Mouse (Mus musculus): Measurements from ENCODE around the gene Themis3. TPM values are rescaled to one million over a fixed set of nuclear protein-coding genes. Genes with fewer than 3 reads are reported as not detected.

Gene Themis3
- polyA plus RNA-seq, 1 experiment from 2014 or later: not detected

DNA sequence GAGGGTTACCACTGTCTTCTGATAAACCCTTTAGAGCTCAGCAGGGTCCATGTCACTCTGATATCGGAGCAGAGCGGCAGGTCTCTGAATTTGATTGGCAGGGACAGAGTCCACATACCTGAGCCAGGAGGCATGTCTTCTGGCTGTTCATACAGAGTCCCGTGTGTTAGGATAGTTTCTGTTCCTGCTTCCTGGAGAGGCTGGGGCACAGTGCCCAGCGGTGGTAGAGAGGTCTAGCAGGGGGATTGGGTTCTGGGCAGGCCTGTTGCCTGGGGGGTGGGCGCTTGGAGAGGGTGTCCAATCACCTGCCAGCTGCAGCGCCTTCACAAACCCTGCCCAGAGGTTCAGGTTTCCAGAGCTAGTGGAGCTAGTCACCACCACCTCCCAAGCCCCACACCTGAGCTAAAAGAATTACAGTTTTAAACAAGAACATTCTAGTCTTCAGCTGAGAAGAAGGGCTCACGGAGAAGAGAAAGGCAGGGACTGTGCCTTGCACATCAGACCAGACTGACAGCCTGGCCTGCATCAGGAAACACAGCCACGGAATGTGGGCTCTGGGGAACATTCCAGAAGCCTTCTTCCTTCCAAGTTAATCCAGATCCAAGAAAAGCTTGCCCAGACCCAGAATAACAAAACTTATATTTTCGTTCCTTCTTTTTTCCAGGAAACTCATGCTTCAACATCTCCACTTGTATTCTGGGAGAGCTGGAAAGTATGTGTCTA, 3.9 kb downstream of the Themis3 start:
- no peak for ATAC-seq (ENCODE audit: low FRiP score)
- DNase-seq (ENCODE audit: low spot score): no peak
- Histone ChIP-seq H3K4me3 (replicated peaks; ENCODE audit: low read length) (no peak overlapping the region), H3K36me3 (replicated peaks; ENCODE audit: control insufficient read depth, insufficient read depth) (no peaks in the 10 kb centered on the region), H3K4me1 (replicated peaks; ENCODE audit: control insufficient read depth, insufficient read depth, low read length) (no peaks in the 10 kb centered on the region), H3K27ac (no peak overlapping the region), H3K9me3 (ENCODE audit: control insufficient read depth, low read length) (no peaks in the 10 kb centered on the region), H3K4me2 (replicated peaks) (no peak overlapping the region), H3K9ac (no peak overlapping the region), H3K27me3 (ENCODE audit: control insufficient read depth, insufficient read depth, low read length) (no peaks in the 10 kb centered on the region)
- WGBS: 76% methylated on average over 9 of the region's 9 CpGs

DNA sequence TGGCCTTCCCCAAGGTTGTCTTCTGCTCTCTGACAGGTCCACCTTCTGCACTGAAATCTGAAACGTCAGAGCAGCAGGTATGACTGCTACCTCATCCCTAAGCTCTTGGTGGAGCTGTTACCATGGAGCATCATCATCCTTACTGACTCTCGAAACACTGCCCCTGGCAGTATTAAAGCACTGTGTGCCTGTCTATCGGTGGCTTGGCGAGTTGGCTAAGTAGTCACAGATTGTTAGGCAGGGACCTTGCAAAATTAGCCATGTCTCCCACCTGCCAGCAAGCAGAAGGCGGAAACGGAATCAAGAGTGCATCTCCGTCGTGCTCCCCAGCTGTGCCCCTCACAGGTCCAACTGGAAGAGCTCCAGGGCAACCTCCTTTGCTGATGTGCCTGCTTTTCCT, 4.6 kb downstream of the Themis3 start:
- Histone ChIP-seq H3K4me3 (replicated peaks; ENCODE audit: low read length) (no peak overlapping the region), H3K4me1 (replicated peaks; ENCODE audit: control insufficient read depth, insufficient read depth, low read length) (no peaks in the 10 kb centered on the region), H3K9ac (no peak overlapping the region), H3K36me3 (replicated peaks; ENCODE audit: control insufficient read depth, insufficient read depth) (no peaks in the 10 kb centered on the region), H3K9me3 (ENCODE audit: control insufficient read depth, low read length) (no peaks in the 10 kb centered on the region), H3K27me3 (ENCODE audit: control insufficient read depth, insufficient read depth, low read length) (no peaks in the 10 kb centered on the region), H3K27ac (no peak overlapping the region), H3K4me2 (replicated peaks) (no peak overlapping the region)
- 65% methylated on average over 8 of the region's 8 CpGs for WGBS
- ATAC-seq (ENCODE audit: low FRiP score) (no peak), DNase-seq (ENCODE audit: low spot score) (no peak)

DNA sequence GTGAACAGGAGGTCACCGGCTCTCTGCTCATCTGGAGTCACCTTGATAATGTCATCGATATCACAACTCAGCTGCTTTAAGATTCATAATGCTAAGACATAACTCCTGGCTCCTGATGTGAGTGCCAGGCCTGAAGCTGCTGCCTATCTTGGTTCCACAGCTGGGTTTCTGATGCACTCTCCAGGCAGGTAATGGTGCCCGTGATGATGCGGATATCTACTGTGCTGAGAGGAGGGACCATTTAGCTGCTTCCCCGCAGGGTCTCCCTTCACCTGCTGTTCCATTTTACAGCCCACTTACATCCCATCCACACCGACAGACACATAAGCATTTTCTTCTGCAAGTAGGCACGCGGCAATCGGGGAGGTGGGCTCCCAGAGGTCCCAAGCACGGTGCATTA, 7.7 kb downstream of the Themis3 start:
- no peaks in the 10 kb centered on the region for H3K36me3 ChIP-seq (replicated peaks; ENCODE audit: control insufficient read depth, insufficient read depth)
- no peak for ATAC-seq (ENCODE audit: low FRiP score)
- H3K27me3 ChIP-seq (ENCODE audit: control insufficient read depth, insufficient read depth, low read length): no peaks in the 10 kb centered on the region
- H3K9me3 ChIP-seq (ENCODE audit: control insufficient read depth, low read length): no peaks in the 10 kb centered on the region
- H3K27ac ChIP-seq: no peak overlapping the region
- no peak overlapping the region for H3K4me3 ChIP-seq (replicated peaks; ENCODE audit: low read length)
- H3K4me1 ChIP-seq (replicated peaks; ENCODE audit: control insufficient read depth, insufficient read depth, low read length): no peaks in the 10 kb centered on the region
- no peak overlapping the region for H3K4me2 ChIP-seq (replicated peaks)
- no peak overlapping the region for H3K9ac ChIP-seq
- WGBS: 90% methylated on average over 10 of the region's 10 CpGs
- DNase-seq (ENCODE audit: low spot score): no peak

DNA sequence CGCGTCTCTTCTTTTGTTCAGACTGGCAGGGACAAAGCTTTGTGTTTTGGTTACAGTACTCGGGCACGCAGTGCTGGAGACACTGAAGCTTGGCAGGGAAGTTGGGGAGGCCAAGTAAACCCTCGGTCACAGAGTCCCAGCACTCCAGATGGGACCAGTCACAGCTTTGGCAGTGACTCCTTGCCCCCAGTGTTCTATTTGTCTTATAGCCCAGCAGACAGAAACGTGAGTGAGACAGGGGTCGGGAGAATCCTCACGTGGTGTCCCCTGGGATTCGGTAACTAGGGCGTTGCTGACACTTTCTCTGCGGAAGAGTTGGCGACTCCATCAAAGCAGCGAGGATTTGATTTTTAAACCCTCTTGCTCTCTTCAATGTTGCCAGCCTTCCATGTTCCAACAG, 8.3 kb downstream of the Themis3 start:
- no peak for DNase-seq (ENCODE audit: low spot score)
- H3K36me3 ChIP-seq (replicated peaks; ENCODE audit: control insufficient read depth, insufficient read depth): no peaks in the 10 kb centered on the region
- no peaks in the 10 kb centered on the region for H3K27me3 ChIP-seq (ENCODE audit: control insufficient read depth, insufficient read depth, low read length)
- ATAC-seq (ENCODE audit: low FRiP score): no peak
- H3K4me2 ChIP-seq (replicated peaks): no peak overlapping the region
- H3K9me3 ChIP-seq (ENCODE audit: control insufficient read depth, low read length): no peaks in the 10 kb centered on the region
- H3K4me1 ChIP-seq (replicated peaks; ENCODE audit: control insufficient read depth, insufficient read depth, low read length): no peaks in the 10 kb centered on the region
- H3K4me3 ChIP-seq (replicated peaks; ENCODE audit: low read length): no peak overlapping the region
- no peak overlapping the region for H3K27ac ChIP-seq
- H3K9ac ChIP-seq: no peak overlapping the region
- WGBS: 71% methylated on average over 13 of the region's 13 CpGs

DNA sequence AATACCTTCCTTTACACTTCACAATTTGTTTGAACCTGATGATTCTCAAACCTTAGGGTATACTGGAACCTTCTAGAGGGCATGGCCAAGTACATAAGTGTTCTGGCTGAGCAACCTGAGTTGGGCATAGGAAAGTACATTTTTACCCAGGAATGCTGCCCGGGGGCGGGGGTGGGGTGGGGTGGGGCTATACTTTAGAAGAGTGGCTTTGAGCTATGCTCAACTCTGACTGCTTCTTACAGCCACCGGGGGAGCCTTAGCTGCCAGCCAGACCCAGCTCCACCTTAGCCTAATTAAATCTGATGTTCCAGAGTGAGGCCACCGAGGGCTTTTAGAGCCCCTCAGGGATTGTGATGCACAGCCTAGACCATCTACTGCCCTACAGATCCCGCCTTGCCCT, 13.4 kb downstream of the Themis3 start:
- H3K9me3 ChIP-seq (ENCODE audit: control insufficient read depth, low read length): no peaks in the 10 kb centered on the region
- no peak for DNase-seq (ENCODE audit: low spot score)
- no peaks in the 10 kb centered on the region for H3K36me3 ChIP-seq (replicated peaks; ENCODE audit: control insufficient read depth, insufficient read depth)
- WGBS: 73% methylated on average over 5 of the region's 5 CpGs
- no peak overlapping the region for H3K4me3 ChIP-seq (replicated peaks; ENCODE audit: low read length)
- H3K27me3 ChIP-seq (ENCODE audit: control insufficient read depth, insufficient read depth, low read length): no peaks in the 10 kb centered on the region
- no peak overlapping the region for H3K4me2 ChIP-seq (replicated peaks)
- no peak overlapping the region for H3K9ac ChIP-seq
- no peaks in the 10 kb centered on the region for H3K4me1 ChIP-seq (replicated peaks; ENCODE audit: control insufficient read depth, insufficient read depth, low read length)
- no peak for ATAC-seq (ENCODE audit: low FRiP score)
- no peak overlapping the region for H3K27ac ChIP-seq

DNA sequence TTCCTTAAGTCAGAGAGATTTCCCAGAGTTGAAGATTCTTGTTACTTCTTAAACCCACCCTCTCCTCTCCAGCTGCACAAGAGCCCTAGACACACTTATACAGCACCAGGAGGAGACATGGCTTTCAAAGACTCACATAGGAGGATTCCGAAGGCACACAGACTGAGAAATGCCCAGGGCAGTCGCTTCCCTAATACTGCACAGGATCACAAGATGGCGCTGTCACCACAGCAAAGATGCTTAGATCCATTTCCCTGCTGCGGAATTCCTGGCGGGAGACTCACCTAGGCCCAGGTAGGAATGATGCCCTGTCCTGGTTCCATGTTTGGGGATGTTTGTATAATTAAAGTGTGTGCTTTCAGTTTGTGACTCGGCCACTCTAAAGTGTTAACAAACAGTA, 16.4 kb downstream of the Themis3 start:
- 16% methylated on average over 6 of the region's 6 CpGs for WGBS
- Histone ChIP-seq H3K9me3 (ENCODE audit: control insufficient read depth, low read length) (no peaks in the 10 kb centered on the region), H3K27ac (no peak overlapping the region), H3K4me1 (replicated peaks; ENCODE audit: control insufficient read depth, insufficient read depth, low read length) (no peaks in the 10 kb centered on the region), H3K27me3 (ENCODE audit: control insufficient read depth, insufficient read depth, low read length) (no peaks in the 10 kb centered on the region), H3K36me3 (replicated peaks; ENCODE audit: control insufficient read depth, insufficient read depth) (no peaks in the 10 kb centered on the region), H3K4me3 (replicated peaks; ENCODE audit: low read length) (no peak overlapping the region), H3K9ac (no peak overlapping the region), H3K4me2 (replicated peaks) (no peak overlapping the region)
- DNase-seq (ENCODE audit: low spot score) (peak; percentile 89), ATAC-seq (ENCODE audit: low FRiP score) (peak; percentile 27; the same call in 1 of the 2 replicates)

DNA sequence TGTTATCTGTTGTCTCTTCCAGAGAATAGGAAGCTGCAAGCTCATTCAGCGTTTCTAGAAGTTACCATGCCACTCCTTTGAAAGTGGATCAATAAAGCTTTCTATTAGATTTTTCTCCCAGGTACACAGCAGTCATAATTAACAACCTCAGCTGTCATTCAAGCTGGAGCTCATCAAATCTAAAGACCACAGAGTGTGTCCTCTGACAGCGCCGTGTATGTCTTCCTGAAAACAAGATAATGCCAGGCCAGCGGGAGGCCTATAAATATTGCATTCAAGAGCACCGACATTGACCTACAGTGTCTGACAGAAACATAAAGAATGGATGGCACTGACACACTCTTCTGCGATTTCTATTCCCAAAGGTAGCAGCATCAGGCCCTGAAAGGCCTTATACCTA, 16.9 kb downstream of the Themis3 start:
- H3K27me3 ChIP-seq (ENCODE audit: control insufficient read depth, insufficient read depth, low read length): no peaks in the 10 kb centered on the region
- H3K4me2 ChIP-seq (replicated peaks): no peak overlapping the region
- no peak overlapping the region for H3K4me3 ChIP-seq (replicated peaks; ENCODE audit: low read length)
- no peaks in the 10 kb centered on the region for H3K9me3 ChIP-seq (ENCODE audit: control insufficient read depth, low read length)
- ATAC-seq (ENCODE audit: low FRiP score): no peak
- no peak overlapping the region for H3K27ac ChIP-seq
- no peaks in the 10 kb centered on the region for H3K4me1 ChIP-seq (replicated peaks; ENCODE audit: control insufficient read depth, insufficient read depth, low read length)
- H3K36me3 ChIP-seq (replicated peaks; ENCODE audit: control insufficient read depth, insufficient read depth): no peaks in the 10 kb centered on the region
- DNase-seq (ENCODE audit: low spot score): no peak
- 59% methylated on average over 6 of the region's 6 CpGs for WGBS
- H3K9ac ChIP-seq: no peak overlapping the region

DNA sequence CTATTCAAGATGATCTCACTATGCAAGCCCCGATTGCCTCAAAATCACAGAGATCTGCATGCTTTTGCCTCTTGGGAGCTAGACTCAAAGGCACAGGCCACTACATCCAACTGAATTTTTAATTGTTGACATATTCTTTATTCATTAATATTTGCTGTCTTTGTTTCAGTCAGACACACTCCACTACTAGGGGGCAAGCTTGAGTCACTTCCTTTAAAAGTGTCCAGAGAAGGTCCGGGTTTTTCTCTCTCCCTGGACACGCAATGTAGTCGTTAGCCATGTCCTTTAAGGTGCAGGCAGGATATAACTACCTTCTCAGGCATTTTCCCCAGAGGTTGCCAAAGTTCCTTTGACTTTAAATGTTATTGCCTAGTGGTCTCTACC, 21.8 kb downstream of the Themis3 start:
- DNase-seq (ENCODE audit: low spot score) (no peak), ATAC-seq (ENCODE audit: low FRiP score) (no peak)
- no peak overlapping the region for H3K4me3 ChIP-seq (replicated peaks; ENCODE audit: low read length)
- no peaks in the 10 kb centered on the region for H3K27me3 ChIP-seq (ENCODE audit: control insufficient read depth, insufficient read depth, low read length)
- no peak overlapping the region for H3K4me2 ChIP-seq (replicated peaks)
- no peaks in the 10 kb centered on the region for H3K9me3 ChIP-seq (ENCODE audit: control insufficient read depth, low read length)
- no peaks in the 10 kb centered on the region for H3K4me1 ChIP-seq (replicated peaks; ENCODE audit: control insufficient read depth, insufficient read depth, low read length)
- no peak overlapping the region for H3K9ac ChIP-seq
- H3K36me3 ChIP-seq (replicated peaks; ENCODE audit: control insufficient read depth, insufficient read depth): no peaks in the 10 kb centered on the region
- H3K27ac ChIP-seq: no peak overlapping the region
- WGBS: 72% methylated on average over 4 of the region's 4 CpGs

DNA sequence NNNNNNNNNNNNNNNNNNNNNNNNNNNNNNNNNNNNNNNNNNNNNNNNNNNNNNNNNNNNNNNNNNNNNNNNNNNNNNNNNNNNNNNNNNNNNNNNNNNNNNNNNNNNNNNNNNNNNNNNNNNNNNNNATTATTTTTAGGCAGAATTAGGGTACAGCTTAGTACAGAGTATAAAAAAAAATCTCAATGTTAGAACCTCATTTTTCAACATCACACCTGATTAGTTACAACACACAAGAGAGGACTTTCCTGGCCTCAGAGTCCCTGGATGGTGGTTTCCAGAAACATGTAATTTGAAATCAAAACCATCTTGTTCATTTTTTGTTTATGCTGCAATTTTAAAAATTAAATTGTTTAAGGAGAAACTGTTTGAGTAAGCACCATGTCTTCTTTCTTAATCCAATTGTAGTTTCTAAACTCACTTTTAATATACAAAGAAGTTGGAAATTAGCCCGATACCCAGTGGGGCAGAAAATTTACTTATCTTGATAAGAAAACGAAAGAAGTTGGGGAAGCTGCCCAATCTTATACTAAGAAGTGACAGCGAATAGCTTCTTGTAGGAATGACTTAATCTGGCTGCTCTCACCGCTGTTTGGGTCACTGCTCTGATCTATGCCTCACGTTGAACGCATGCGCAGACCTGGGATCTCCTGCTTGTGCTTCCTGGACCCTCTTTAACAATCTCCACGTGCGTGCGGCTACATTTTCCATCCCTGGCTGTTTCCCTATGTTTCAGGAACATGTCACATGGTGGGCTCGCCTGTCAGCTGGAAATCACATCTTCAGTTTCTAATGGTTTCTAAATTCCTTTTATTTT, 22.4 kb downstream of the Themis3 start:
- DNase-seq (ENCODE audit: low spot score): no peak
- Histone ChIP-seq H3K4me3 (replicated peaks; ENCODE audit: low read length) (no peak overlapping the region), H3K4me1 (replicated peaks; ENCODE audit: control insufficient read depth, insufficient read depth, low read length) (no peaks in the 10 kb centered on the region), H3K27ac (no peak overlapping the region), H3K9me3 (ENCODE audit: control insufficient read depth, low read length) (no peaks in the 10 kb centered on the region), H3K27me3 (ENCODE audit: control insufficient read depth, insufficient read depth, low read length) (no peaks in the 10 kb centered on the region), H3K9ac (no peak overlapping the region), H3K4me2 (replicated peaks) (no peak overlapping the region), H3K36me3 (replicated peaks; ENCODE audit: control insufficient read depth, insufficient read depth) (no peaks in the 10 kb centered on the region)
- no peak for ATAC-seq (ENCODE audit: low FRiP score)
- WGBS: 71% methylated on average over 11 of the region's 11 CpGs

Measured in hindbrain, embryonic 14.5 days (tissue).